Mouse (Mus musculus) liver, adult 2 months (tissue): ENCODE measurements around the gene Rbbp4.

Experiments
- CTCF ChIP-seq: fragments of 200-500 bp; IDR thresholded peaks from 2 replicates; pipeline ENCODE4 v1.5.1; 2011; ENCODE audit warnings: low read depth, low read length, control low read depth
- POLR2A ChIP-seq: fragments of 200-500 bp; IDR thresholded peaks from 2 replicates; pipeline ENCODE4 v1.6.1; 2011; ENCODE audit warnings: low read length, control low read depth; ENCODE audit not compliant: insufficient read depth; ENCODE audit errors: extremely low read depth

- no peak for TF ChIP-seq CTCF
- TF ChIP-seq POLR2A, result no peak
These were observed 51.9 kb downstream of the Rbbp4 start for GRCm38 (mm10) chr4:129283226-129283625.
